In the genomic region with DNA sequence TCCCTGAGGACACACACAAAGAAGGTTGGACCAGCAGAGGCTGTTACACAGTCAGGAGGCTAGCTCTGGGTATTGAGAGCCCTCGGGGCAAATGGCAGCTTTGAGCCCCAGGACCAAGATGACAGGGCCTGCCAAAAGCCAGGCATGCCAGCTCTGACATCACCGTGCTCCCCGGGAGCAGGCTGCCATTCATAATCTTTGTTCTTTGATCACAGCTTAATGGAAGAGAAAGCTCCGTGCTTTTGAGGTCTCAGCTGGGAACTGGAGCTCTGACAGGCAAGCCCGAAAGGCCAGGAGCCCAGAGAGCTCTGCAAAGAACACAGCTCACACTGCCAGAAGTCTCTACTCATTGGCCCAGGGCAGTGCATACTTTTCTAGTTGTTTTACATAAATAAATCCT, we compare ENCODE assay signal across 10 mouse cellular contexts.
DNase-seq lines count a peak whose midpoint lies in the region; ATAC-seq lines count a peak whose summit lies in the region.
"Had no signal": no experiment of that assay in that cellular context is flagged by ENCODE, and none has a peak within 500 bp of the region (broad histone marks: within the 10 kb centered on the region; RNA-seq: fewer than 3 reads in every experiment).

No protein-coding gene starts in this region.

- ATAC-seq in forebrain, embryonic 14.5 days, result peak; percentile 91
- no peak for ATAC-seq in activated CD4-positive, CD25-positive, alpha-beta regulatory T cell, adult 4 months

- peak overlapping the region; percentile 75 for H3K27ac ChIP-seq in forebrain, embryonic 14.5 days (ENCODE audit: low read depth, low read length)
- H3K27ac ChIP-seq: left cerebral cortex, adult 2 months had no signal

- no peak overlapping the region for H3K4me2 ChIP-seq in forebrain, embryonic 14.5 days (ENCODE audit: low read length)

- H3K4me1 ChIP-seq in forebrain, embryonic 14.5 days (ENCODE audit: control insufficient read depth, insufficient read depth, low read length), result 0 out of 2 replicates have a peak, but pooled peaks cover 8% of the 10 kb centered on the region

- no peak overlapping the region for H3K4me3 ChIP-seq in forebrain, embryonic 14.5 days (ENCODE audit: low read depth, low read length)
- H3K4me3 ChIP-seq: left cerebral cortex, adult 2 months had no signal

- no peaks in the 10 kb centered on the region for H3K27me3 ChIP-seq in forebrain, embryonic 14.5 days (replicated peaks; ENCODE audit: control insufficient read depth, insufficient read depth, low read length)

- no peaks in the 10 kb centered on the region for H3K36me3 ChIP-seq in forebrain, embryonic 14.5 days (ENCODE audit: control insufficient read depth, insufficient read depth, low read length)

- intact Hi-C loops in left cerebral cortex, postnatal 4 days (cut with DNase I), result no loop called here
- intact Hi-C loops in left cerebral cortex, postnatal 36 days (cut with DNase I), result no loop called here

- DNase-seq in left cerebral cortex, postnatal 4 days, result peak; percentile 78
- no peak for DNase-seq in left cerebral cortex, postnatal 36 days (ENCODE audit: low spot score in 2 of 2)
- peak; percentile 90 for DNase-seq in forebrain, embryonic 14.5 days (ENCODE audit: low spot score)
- DNase-seq in layer of hippocampus, adult 9-11 months, result peak; percentile 28
- DNase-seq in right cerebral cortex, postnatal 14 days, result peak; percentile 7
- no peak for DNase-seq in T-cell, adult 2 months (ENCODE audit: low spot score)
- DNase-seq in adipocyte (ENCODE audit: low spot score), result no peak
- DNase-seq: heart, postnatal 36 days had no signal

- WGBS in forebrain, embryonic 14.5 days, result 1% methylated on average over 5 of the region's 5 CpGs

- H3K9me3 ChIP-seq in forebrain, embryonic 14.5 days (replicated peaks; ENCODE audit: control insufficient read depth, low read length), result no peaks in the 10 kb centered on the region

- no peak overlapping the region for H3K9ac ChIP-seq in forebrain, embryonic 14.5 days (ENCODE audit: low read length)

Comparison
In these comparisons a context has a peak if more than half of its experiments do, and no peak if none do; other contexts are left out.
1. DNase-seq: peak in left cerebral cortex, postnatal 4 days (single experiment), forebrain, embryonic 14.5 days (single experiment), layer of hippocampus, adult 9-11 months (single experiment) and right cerebral cortex, postnatal 14 days (single experiment); none in left cerebral cortex, postnatal 36 days (0 of 2), T-cell, adult 2 months (single experiment) and adipocyte (single experiment).